Mouse (Mus musculus) stomach, embryonic 15.5 days (tissue): ENCODE results near the gene Trak1. TPM values are rescaled to one million over a fixed set of nuclear protein-coding genes. Genes with fewer than 3 reads are reported as not detected.

Source experiments
- ATAC-seq: fragments of 200-750 bp; cut with Nextera tagmentation; 2 replicates; pipeline ENCODE4 v1.8.0; 2017; ENCODE audit warnings: low read depth, moderate number of reproducible peaks, moderate TSS enrichment; ENCODE audit not compliant: insufficient read depth, low FRiP score
- H3K27ac ChIP-seq: fragments of 300-500 bp; sonication (generic); 2 replicates; pipeline ENCODE4 v1.5.1; 2015; ENCODE audit warnings: mild to moderate bottlenecking, inconsistent platforms
- H3K27me3 ChIP-seq: fragments of 300-500 bp; sonication (generic); replicated peaks from 2 replicates; pipeline ENCODE4 v1.6.1; 2015; ENCODE audit warnings: inconsistent platforms
- H3K36me3 ChIP-seq: fragments of 300-500 bp; sonication (generic); 2 replicates; pipeline ENCODE4 v1.6.1; 2015; ENCODE audit warnings: inconsistent platforms
- H3K4me1 ChIP-seq: fragments of 300-500 bp; sonication (generic); 2 replicates; pipeline ENCODE4 v1.6.1; 2015; ENCODE audit warnings: inconsistent platforms
- H3K4me2 ChIP-seq: fragments of 300-500 bp; sonication (generic); 2 replicates; pipeline ENCODE4 v1.6.1; 2015; ENCODE audit warnings: mild to moderate bottlenecking, inconsistent platforms
- H3K4me3 ChIP-seq: fragments of 300-500 bp; sonication (generic); replicated peaks from 2 replicates; pipeline ENCODE4 v1.5.1; 2015; ENCODE audit warnings: inconsistent platforms
- H3K9ac ChIP-seq: fragments of 300-500 bp; sonication (generic); 2 replicates; pipeline ENCODE4 v1.6.1; 2015; ENCODE audit warnings: inconsistent platforms
- H3K9me3 ChIP-seq: fragments of 300-500 bp; sonication (generic); 2 replicates; pipeline ENCODE4 v1.6.1; 2016; ENCODE audit warnings: inconsistent platforms
- WGBS: fragments of 180-500 bp; shearing (Covaris S2); methylation state at CpG from one replicate; pipeline ENCODE4 v1.1.7; 2015; 5-methylcytosine and 5-hydroxymethylcytosine counted together
- polyA plus RNA-seq: library from polyadenylated mRNA; unstranded; fragments of >200 nt; fragmentation: Nextera tagmentation; extraction: Ambion mirVana; gene quantifications from 2 replicates; pipeline ENCODE4 v1.2.1, GENCODE M21; 2015

The Trak1 gene
- polyA plus RNA-seq, 1 experiment from 2014 or later: 20.7 TPM

GRCm38 (mm10) chr9:121341832-121342231 lies 44.5 kb downstream of the Trak1 start:
- H3K9me3 ChIP-seq: no peaks in the 10 kb centered on the region
- 77% methylated on average over 7 of the region's 7 CpGs for WGBS
- H3K27ac ChIP-seq: no peak overlapping the region
- ATAC-seq: no peak
- no peak overlapping the region for H3K4me3 ChIP-seq
- no peak overlapping the region for H3K4me2 ChIP-seq
- no peak overlapping the region for H3K9ac ChIP-seq
- no peaks in the 10 kb centered on the region for H3K36me3 ChIP-seq
- H3K27me3 ChIP-seq: no peaks in the 10 kb centered on the region
- H3K4me1 ChIP-seq: peaks cover 14% of the 10 kb centered on the region

GRCm38 (mm10) chr9:121342510-121343110 lies 45.3 kb downstream of the Trak1 start:
- Histone ChIP-seq H3K4me1 (peaks cover 10% of the 10 kb centered on the region), H3K27me3 (no peaks in the 10 kb centered on the region), H3K4me3 (no peak overlapping the region), H3K27ac (no peak overlapping the region), H3K9ac (no peak overlapping the region), H3K36me3 (no peaks in the 10 kb centered on the region), H3K4me2 (no peak overlapping the region), H3K9me3 (no peaks in the 10 kb centered on the region)
- ATAC-seq: no peak
- 85% methylated on average over 5 of the region's 5 CpGs for WGBS

DNA sequence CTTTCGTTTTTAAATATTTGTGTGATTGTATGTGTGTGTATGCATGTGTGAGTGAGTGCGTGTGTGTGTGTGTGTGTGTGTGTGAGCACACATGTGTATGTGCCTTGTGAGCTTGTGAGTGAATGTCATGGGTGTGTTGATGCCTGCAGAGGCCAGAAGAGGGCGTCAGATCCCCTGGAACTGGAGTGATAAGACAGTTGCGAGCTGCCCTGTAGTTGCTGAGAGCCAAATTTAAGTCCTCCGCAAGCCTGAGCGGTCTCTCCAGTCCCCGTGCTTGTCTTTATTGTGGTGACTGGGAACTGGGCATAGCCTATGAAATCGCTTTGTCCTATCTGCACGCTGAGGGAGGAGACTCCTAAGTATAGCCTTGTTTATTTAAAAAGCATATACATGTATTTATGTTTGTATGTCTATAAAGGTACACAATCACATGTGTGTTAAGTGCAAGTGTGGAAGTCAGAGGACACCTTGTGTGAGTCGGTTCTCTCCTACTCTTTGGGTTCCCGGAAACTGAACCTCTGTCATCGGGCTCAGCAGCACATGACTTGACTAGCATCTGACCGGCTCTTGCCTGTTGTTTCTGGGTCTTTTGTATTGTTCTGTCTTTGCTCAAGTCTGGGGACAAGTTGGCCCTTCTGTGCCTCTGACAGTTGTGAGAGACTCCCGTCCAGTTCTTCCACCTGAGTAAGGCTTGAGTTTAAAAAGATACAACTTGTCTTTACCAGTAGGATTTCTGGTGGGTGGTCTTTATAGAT lies 46.0 kb downstream of the Trak1 start:
- no peak for ATAC-seq
- H3K9me3 ChIP-seq: no peaks in the 10 kb centered on the region
- no peak overlapping the region for H3K27ac ChIP-seq
- H3K27me3 ChIP-seq: no peaks in the 10 kb centered on the region
- H3K9ac ChIP-seq: no peak overlapping the region
- no peak overlapping the region for H3K4me2 ChIP-seq
- WGBS: 82% methylated on average over 14 of the region's 14 CpGs
- H3K4me3 ChIP-seq: no peak overlapping the region
- peaks cover 10% of the 10 kb centered on the region for H3K4me1 ChIP-seq
- no peaks in the 10 kb centered on the region for H3K36me3 ChIP-seq

- Histone ChIP-seq H3K36me3 (no peaks in the 10 kb centered on the region), H3K9ac (no peak overlapping the region), H3K27ac (0 out of 2 replicates have a peak overlapping the region, but pooled peaks have one; percentile 1), H3K4me3 (no peak overlapping the region), H3K9me3 (no peaks in the 10 kb centered on the region), H3K4me2 (no peak overlapping the region), H3K27me3 (no peaks in the 10 kb centered on the region), H3K4me1 (peaks cover 14% of the 10 kb centered on the region)
- WGBS: 62% methylated on average over 3 of the region's 3 CpGs
- no peak for ATAC-seq
Measured at GRCm38 (mm10) chr9:121344344-121344743, 47.0 kb downstream of the Trak1 start.

DNA sequence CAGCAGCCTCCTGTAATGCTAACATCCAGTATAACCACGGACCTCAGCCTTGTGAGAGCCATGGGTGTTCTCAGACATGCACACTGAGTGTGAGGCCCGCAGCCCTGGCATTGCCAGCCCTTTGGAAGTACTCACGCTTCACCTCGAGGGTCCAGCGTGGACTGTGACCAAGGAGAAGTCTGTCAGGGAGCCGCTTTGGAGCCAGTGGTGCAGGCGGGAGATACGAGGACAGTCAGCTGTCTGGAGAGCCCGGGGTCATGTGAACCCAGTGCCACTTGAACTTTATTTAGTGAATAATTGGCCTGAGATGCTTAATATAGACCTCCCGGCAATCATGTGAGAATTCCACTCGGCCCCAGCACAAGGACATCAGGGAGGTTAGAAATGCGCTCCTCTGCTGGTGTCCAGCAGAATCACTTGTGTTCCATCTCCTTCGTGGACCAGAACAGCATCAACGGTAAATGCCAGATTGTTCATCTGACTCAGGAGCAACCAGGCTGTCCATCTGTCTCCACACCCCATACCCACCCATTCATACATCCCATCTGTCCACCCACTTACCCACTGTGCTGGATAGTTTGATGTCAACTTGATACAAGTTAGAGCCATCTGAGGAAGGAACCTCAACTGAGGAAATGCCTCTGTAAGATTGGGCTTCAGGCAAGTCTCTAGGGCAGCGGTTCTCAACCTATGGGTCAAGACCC lies 48.3 kb downstream of the Trak1 start:
- no peak for ATAC-seq
- H3K4me1 ChIP-seq: peaks cover 14% of the 10 kb centered on the region
- 89% methylated on average over 15 of the region's 15 CpGs for WGBS

GRCm38 (mm10) chr9:121346635-121347034 lies 49.3 kb downstream of the Trak1 start:
- no peak overlapping the region for H3K9ac ChIP-seq
- H3K4me2 ChIP-seq: no peak overlapping the region
- no peaks in the 10 kb centered on the region for H3K27me3 ChIP-seq
- H3K9me3 ChIP-seq: no peaks in the 10 kb centered on the region
- 60% methylated on average over 5 of the region's 5 CpGs for WGBS
- H3K4me1 ChIP-seq: peaks cover 24% of the 10 kb centered on the region
- no peak overlapping the region for H3K4me3 ChIP-seq
- H3K36me3 ChIP-seq: no peaks in the 10 kb centered on the region
- H3K27ac ChIP-seq: no peak overlapping the region
- ATAC-seq: no peak

More for the DNA sequence above, 48.3 kb downstream of the Trak1 start:
- no peaks in the 10 kb centered on the region for H3K9me3 ChIP-seq
- H3K27me3 ChIP-seq: no peaks in the 10 kb centered on the region
- H3K36me3 ChIP-seq: no peaks in the 10 kb centered on the region
- no peak overlapping the region for H3K4me3 ChIP-seq
- H3K27ac ChIP-seq: no peak overlapping the region
- H3K9ac ChIP-seq: no peak overlapping the region
- no peak overlapping the region for H3K4me2 ChIP-seq

DNA sequence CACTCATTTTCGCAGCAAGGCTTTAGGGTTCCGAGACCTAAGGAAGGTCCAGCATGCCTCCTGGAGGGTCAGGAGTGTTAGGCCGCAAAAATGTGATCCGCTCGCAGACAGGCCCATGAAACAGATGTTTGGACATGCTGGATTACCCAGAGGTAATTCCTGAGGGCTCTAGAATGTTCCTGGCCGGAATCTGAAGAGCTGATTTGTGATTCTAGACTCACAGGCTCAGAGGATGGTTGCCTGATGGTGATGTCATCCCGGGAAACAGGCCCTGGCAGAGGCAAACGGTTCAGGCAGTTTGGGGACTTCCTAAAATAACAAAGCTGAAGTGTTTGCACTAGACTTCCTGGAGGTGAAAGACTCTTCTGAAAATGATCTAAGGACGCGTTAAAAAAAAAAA lies 50.7 kb downstream of the Trak1 start:
- no peak overlapping the region for H3K9ac ChIP-seq
- peaks cover 35% of the 10 kb centered on the region for H3K4me1 ChIP-seq
- no peak overlapping the region for H3K4me3 ChIP-seq
- H3K36me3 ChIP-seq: no peaks in the 10 kb centered on the region
- H3K9me3 ChIP-seq: no peaks in the 10 kb centered on the region
- no peak overlapping the region for H3K4me2 ChIP-seq
- ATAC-seq: no peak
- 31% methylated on average over 10 of the region's 10 CpGs for WGBS
- H3K27me3 ChIP-seq: no peaks in the 10 kb centered on the region
- H3K27ac ChIP-seq: peak overlapping the region; percentile 80

DNA sequence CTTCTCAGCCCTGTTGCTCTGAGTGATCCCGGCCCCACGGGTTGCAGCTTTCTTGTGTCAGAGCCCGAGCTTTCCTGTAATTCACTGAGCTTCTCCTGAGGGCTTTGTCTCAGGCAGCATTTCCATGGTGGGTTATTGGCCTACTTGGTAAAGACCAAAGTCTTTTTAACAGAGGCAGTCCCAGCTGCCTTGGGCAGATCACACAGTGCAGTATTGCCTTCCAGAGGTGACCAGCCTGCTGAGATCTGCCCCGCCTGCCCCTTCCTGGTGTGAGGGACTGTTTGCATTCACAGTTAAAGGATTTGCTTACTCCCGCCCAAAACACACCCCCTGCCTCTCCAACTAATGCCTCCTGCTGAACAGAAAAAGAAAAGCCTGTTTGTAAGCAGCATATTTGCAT lies 51.2 kb downstream of the Trak1 start:
- Histone ChIP-seq H3K4me1 (peaks cover 36% of the 10 kb centered on the region), H3K27me3 (no peaks in the 10 kb centered on the region), H3K27ac (peak overlapping the region; percentile 80), H3K9ac (no peak overlapping the region), H3K4me3 (no peak overlapping the region), H3K4me2 (no peak overlapping the region), H3K9me3 (no peaks in the 10 kb centered on the region), H3K36me3 (no peaks in the 10 kb centered on the region)
- peak; percentile 71; the same call in 1 of the 2 replicates for ATAC-seq
- WGBS: 12% methylated on average over 5 of the region's 5 CpGs

- Histone ChIP-seq H3K27me3 (no peaks in the 10 kb centered on the region), H3K4me1 (peaks cover 36% of the 10 kb centered on the region), H3K27ac (peak overlapping the region; percentile 80; the same call in 1 of the 2 replicates), H3K36me3 (no peaks in the 10 kb centered on the region), H3K4me3 (no peak overlapping the region), H3K9me3 (no peaks in the 10 kb centered on the region), H3K4me2 (no peak overlapping the region), H3K9ac (no peak overlapping the region)
- 90% methylated on average over 8 of the region's 8 CpGs for WGBS
- ATAC-seq: no peak
Measured at GRCm38 (mm10) chr9:121349111-121349510, 51.8 kb downstream of the Trak1 start.

DNA sequence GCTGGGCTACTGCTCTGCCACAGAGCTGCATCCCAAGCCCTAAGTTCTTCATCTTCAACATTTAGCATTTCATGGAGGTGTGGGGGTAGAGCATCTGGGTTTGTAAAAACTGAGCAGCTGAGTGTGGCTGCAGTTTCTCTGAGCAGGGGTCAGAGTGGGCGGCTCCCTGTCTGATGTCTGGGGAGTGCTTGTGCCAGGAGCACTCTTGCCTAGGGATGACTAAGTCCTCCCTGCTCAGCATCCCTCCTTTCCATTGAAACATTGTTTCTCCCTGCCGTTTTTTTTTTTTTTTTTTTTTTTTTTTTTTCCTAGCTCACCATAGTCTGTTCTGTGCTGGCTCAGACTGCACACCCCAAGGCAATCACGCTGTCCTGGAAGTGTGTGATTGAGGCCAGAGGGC lies 53.3 kb downstream of the Trak1 start:
- H3K36me3 ChIP-seq: no peaks in the 10 kb centered on the region
- no peaks in the 10 kb centered on the region for H3K9me3 ChIP-seq
- H3K27me3 ChIP-seq: no peaks in the 10 kb centered on the region
- no peak overlapping the region for H3K4me2 ChIP-seq
- no peak overlapping the region for H3K4me3 ChIP-seq
- H3K27ac ChIP-seq: 0 out of 2 replicates have a peak overlapping the region, but pooled peaks have one; percentile 32
- H3K9ac ChIP-seq: no peak overlapping the region
- ATAC-seq: no peak
- H3K4me1 ChIP-seq: peaks cover 44% of the 10 kb centered on the region
- WGBS: 41% methylated on average over 3 of the region's 3 CpGs

GRCm38 (mm10) chr9:121351388-121352078 lies 54.2 kb downstream of the Trak1 start:
- Histone ChIP-seq H3K36me3 (no peaks in the 10 kb centered on the region), H3K27me3 (no peaks in the 10 kb centered on the region), H3K9ac (no peak overlapping the region), H3K4me3 (no peak overlapping the region), H3K4me2 (no peak overlapping the region), H3K27ac (peak overlapping the region; percentile 32; the same call in 1 of the 2 replicates), H3K9me3 (no peaks in the 10 kb centered on the region), H3K4me1 (peaks cover 44% of the 10 kb centered on the region)
- WGBS: 45% methylated on average over 9 of the region's 9 CpGs
- no peak for ATAC-seq
